Mouse (Mus musculus) MN1 (cell line): ENCODE results near the gene Uckl1.

ENCODE experiments used
- DNase-seq: peaks from one replicate; pipeline ENCODE4 v3.0.0-alpha.2; 2016; ENCODE audit warnings: low spot score

Gene Uckl1

DNA sequence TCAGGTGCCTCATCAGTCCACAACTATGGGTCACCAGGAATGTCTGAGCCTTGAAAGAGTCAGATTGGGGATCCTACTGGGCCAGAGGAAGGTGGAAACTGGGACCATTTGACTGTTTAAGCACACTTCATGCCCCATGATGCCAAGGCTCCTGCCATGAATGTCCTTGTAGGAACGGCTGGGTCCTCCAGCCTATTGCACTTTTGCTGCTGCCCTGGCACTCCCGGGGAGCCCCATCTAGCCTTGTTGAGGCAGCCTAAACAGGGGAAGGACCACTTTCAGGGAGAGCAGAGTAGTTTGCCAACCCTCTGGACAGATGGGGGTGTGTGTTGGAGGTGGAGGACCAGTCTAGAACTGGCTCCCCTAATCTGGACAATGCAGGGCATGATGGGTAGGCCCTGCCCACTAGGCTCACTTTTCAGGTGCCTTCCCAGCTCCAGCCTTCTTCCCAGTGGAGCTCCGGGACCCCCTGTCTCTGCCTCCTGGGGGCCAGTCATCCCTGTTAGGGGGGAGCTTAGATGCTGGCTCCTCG lies at the start of gene Uckl1:
Uckl1 (minus strand) TSS at position 482 of the 532 bp plus-strand sequence.
- DNase-seq = no peak

GRCm38 (mm10) chr2:181632624-181633023 lies 47.9 kb upstream of the Uckl1 start:
- no peak for DNase-seq

GRCm38 (mm10) chr2:181628471-181628870 lies 43.8 kb upstream of the Uckl1 start:
- DNase-seq = no peak

- no peak for DNase-seq
Measured at GRCm38 (mm10) chr2:181623401-181623800, 38.7 kb upstream of the Uckl1 start.

DNA sequence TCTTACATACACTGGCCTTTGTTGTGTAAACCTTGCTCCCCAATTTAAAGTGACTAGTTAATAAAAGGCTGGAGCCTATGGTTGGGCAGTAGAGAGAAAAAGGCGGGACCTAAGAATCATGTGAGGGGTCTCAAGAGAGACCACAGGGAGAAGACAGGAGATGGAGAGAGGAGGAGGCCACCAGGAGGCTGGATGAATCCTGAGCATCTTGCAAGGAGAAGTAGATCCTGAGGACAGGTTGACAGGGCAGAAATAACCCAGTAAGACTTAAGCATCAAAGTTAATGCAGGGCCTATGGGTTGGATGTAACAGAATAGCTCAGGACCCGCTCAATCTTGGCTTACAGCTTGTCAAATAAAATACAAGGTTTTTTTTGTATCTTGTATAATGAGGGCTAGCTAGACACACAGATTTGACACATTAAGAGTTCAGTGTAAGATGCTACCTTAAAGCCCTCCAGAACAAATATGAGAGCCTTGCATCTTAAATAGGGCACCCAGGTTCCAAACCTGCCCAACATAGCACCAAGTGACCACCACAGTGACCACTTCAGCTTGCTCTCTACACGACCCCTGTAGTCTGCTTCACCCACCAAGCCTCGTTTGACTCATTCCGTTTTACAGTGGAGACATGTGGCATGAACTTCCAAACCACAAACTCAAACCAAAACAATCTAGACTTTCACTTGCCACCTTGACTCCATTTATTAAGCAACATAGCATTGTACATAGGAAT lies 34.2 kb upstream of the Uckl1 start:
- no peak for DNase-seq

DNA sequence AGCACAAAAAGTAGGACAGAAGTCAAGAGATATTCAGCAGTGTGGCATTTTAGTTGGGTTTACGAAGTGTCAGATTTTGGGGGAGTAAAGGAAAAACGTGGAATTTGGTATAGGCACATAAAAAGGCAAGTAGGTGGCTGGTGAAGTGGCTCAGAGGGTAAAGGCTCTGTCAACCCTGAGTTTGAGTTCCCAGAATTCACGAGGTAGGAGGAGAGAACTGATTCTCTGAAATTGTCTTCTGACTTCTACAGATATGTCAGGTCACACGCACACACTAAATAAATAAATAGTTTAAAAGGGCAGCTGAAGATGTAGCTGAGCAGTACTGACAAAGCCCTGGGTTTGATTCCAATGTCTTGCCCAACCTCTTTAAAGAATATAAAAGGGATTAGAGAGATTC lies 17.7 kb upstream of the Uckl1 start:
- DNase-seq = no peak

GRCm38 (mm10) chr2:181601751-181602145 lies 17.1 kb upstream of the Uckl1 start:
- DNase-seq = peak; percentile 35

DNA sequence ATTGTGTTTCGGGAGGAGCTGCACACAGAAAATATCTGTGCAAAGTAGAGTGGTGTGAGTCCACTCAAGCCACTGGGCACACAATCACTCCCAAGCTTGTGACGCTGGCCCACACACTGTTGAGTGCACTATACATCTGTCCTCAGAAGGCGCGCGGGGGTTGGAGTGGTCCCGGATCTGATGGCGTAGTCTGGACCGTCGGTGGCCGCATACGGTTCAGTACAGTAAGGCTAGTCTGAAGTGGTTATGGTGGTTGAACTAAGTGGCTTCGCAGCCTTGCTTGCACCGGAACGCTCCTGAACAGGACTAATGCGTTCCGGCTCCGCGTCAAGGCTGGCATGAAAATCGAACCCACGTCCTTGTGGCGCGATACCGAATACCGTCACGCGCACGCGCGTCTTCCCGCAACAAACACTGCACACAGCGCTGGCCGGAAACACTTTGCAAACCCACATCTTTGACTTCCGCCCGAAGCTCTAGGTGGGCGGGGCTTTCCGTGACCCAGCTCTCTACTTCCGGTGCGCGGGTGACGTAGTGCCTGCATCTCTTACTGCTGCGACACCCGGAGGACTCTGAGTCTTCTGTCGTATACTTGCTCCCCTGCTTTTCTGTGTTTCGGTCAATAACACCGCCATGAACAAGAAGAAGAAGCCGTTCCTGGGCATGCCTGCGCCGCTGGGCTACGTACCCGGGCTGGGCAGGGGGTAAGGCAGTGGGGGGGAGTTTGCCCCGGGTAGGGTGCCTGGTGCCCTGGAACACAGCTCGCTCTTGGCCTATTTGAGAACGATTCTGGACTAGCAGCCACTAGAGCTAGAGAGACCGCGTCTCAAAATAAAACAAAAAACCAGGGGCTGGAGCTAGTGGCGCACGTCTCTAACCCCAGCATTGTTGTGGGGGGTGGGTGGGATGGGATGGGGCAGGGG lies 16.4 kb upstream of the Uckl1 start:
- peak; percentile 99 for DNase-seq

DNA sequence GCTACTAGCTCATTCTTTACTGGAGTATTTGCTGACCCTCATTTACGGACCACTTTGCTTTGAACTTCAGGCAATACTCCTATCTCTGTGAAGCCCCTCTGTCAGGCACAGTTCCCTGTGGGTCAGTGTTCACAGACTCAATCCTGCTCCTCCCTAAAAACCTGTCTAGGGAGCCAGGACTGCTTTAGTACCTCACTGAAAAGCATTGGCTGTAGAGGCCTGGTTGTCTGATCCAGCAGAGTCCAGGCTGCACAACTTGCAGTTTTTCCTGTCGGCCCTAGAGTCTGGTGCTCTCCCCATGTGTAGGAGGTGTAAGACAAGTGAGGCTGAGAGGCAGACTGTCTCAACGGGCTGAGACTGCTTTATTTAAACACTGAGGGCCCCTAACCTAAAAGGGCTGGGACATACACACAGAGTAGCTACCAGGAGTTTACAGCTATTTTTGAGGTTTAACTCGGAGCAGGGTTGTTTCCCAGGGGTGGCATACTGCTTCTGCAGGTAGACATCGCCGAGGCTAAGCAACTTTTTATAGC lies 15.6 kb upstream of the Uckl1 start:
- no peak for DNase-seq

DNA sequence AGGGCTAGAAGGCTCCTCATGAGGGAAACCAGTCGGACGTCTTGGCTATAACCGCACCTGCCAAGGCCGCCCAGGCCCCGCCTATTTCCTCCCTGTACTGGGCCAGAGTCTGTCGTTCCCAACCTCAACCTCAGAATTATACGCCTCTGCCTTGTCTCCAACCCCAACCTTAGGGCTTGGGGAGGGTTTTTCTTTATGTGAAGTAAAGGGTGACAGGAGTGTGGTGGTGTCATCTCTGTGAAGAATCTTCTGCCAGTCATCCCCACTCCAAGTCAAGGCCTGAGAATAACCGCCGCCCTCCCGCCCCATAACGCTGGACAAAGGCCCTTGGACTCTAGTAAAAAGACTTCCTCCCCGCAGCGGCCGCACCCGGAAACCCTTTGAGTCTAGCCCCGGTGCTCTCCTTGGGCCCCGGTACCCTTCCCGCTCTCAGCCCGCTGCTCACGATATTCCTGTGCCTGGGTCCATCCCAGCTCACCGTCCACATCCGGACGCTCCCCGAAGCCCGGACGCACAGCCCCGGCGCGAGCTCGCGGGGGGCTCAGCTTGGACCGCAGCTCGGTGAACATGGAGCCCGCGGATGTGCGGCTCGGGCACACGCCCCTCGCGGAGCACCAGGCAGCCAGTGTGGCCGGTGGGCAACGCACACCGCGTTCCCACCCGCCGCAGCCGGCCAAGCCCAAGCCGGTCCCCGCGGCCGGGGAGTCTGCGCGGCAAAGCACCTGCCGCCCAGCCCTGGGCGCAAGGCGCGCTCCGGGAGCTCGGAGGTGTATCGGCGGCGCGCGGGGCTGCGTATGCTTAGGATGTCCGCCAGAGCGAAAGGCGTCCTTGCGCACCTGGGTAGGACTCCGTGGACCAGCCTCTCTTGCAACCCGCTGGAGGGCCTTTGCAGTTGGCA lies 14.0 kb upstream of the Uckl1 start, which contains the start of gene Samd10:
Samd10 (minus strand) TSS at position 759 of the 898 bp plus-strand sequence.
- DNase-seq = peak; percentile 84

DNA sequence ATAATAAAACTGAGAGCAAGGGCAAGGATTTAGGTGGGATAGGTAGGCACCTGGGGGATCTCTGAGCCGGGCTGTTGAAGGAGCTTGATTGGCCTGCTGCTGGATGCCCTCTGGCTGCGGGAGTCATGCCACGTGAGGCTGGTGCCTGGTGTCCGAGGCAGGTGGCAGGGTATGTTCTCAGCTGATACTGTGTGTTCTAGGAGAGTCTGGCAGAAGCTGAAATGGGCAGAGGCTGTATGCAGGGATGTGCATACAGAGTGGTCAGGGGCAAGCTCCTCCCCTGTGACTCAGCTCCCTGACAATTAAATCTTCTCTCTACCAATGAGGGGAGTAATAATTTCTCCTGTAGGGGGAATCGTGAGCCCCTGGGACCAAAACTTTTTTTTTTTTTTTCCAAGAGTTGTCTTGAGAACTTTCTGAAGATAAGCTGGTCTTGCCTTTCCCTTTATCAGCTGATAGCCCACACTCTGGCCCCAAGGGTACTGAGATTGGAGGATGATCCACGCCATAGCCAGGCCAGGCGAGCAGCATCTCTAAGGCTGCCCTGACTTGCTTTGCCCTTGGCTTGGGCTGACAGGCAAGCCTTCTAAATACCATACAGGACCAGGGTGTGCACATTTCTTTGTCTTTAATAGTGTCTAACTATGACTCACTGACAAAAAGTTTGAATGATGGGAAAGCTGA lies 12.8 kb upstream of the Uckl1 start:
- peak; percentile 87 for DNase-seq

GRCm38 (mm10) chr2:181596221-181596960 lies 11.7 kb upstream of the Uckl1 start:
- no peak for DNase-seq

DNA sequence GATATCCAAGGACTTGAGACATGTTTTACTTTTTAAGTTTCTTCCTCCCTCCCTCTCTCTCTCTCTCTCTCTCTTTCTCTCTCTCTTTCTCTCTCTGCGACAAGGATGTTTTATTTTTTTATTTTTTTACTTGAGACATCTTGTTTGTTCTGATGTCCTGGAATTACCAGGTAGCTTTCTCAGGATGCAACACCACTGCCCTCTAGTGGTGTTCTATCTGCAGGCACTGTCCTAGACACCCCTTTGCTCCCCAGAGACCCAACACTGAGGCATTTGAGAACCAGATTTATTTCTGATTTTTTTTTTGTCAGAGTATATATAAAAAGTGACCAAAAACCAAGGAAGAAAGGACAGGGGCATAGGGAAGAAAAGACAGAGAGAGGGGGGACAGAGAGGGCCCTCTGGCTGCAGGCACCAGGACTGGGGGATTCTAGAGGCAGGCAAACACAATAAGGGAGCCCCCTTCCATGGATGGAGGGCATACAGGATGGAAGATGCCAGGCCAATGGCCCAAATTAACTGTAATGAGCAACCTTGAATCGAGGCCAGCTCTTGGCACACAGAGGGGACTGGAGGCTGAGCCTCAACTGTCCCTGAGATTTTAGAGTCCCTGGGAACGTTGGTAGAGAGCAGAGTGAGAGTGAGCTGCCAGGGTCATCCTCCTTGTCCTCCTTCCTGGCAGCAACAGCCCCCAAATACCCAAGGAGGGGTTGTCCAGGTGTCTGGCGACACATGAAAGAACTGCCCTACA lies 10.4 kb upstream of the Uckl1 start:
- DNase-seq = peak; percentile 62

DNA sequence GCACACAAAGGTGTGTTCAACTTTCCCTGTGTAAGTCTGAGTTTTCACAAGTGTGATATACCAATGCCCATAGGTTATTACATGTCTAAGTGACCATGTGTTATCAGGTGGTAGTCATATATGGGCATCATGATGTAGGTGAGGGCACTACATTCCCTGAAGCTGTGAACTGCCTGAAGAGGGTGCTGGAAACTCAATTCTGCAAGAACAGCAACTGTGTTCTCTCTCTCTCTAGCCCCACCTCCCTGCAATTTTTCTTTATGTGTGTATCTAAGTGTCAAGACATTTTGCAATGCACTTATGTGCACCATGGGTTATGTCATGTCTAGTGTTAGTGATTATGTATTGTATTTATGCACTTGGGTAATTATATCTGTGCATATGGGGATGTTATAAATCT lies 9.2 kb upstream of the Uckl1 start:
- no peak for DNase-seq

- no peak for DNase-seq
Measured at GRCm38 (mm10) chr2:181593042-181593421, 8.3 kb upstream of the Uckl1 start.

DNA sequence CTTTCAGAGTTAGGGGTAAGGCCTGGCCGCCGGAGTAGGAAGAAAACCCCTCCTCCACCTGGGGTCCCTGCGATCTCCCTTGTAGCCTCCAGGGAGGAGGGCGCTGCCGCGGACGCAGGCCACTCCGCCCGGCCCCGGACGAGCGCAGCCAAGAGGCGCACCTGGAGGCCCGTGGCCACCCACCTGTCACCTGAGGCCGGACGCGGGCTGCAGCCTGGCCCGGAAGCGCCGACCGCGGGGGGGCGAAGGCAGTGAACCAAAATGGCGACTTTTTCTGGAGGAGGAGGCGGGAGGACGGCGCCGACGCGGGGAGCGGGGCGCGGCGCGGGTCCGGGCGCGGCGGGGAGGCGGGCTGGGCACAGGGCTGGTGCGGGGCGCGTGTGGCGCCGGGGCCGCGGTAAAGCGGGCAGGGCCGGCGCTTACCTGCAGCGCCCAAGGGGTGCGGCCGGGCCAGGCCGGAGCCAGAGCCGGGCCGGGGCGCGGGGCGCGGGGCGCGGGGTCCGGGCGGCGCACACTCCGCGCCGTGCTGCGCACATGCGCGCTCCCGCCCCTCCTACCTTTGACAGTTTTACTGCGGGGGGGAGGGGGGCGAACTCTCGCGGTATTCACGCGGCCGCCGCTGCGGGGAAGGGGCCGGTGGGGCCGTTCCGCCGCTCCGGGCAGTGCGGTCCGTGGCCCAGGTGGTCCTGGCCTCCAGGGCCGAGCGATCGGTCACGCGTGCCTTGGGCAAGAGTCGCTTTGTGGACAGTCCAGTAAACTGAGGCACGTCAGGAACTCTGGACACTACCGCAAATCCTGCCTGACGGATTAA lies 7.7 kb upstream of the Uckl1 start, which contains the start of gene Zfp512b:
Zfp512b (minus strand) TSS at position 573 of the 811 bp plus-strand sequence.
- DNase-seq = peak; percentile 81

- DNase-seq = peak; percentile 34
Measured at GRCm38 (mm10) chr2:181591528-181592085, 6.9 kb upstream of the Uckl1 start, which contains the start of gene Prpf6. Gene Prpf6 (plus strand): TSS chr2:181591868.

- no peak for DNase-seq
Measured at GRCm38 (mm10) chr2:181590471-181590870, 5.8 kb upstream of the Uckl1 start.
